Mouse (Mus musculus) thymus, adult 2 months (tissue): ENCODE results near the gene Agfg2. TPM values are rescaled to one million over a fixed set of nuclear protein-coding genes. Genes with fewer than 3 reads are reported as not detected.

ENCODE experiments used
- DNase-seq: peaks from one replicate; pipeline ENCODE4 v3.0.0; 2021
- H3K27ac ChIP-seq: fragments of 200-500 bp; 2 replicates; pipeline ENCODE4 v1.5.1; 2012; ENCODE audit warnings: low read length, control low read depth; ENCODE audit not compliant: control insufficient read depth, insufficient read depth
- H3K27me3 ChIP-seq: fragments of 200-500 bp; 2 replicates; pipeline ENCODE4 v1.6.1; 2012; ENCODE audit warnings: mild to moderate bottlenecking, low read length, moderate library complexity, mixed read lengths; ENCODE audit not compliant: control insufficient read depth, insufficient read depth
- H3K36me3 ChIP-seq: fragments of 200-500 bp; 2 replicates; pipeline ENCODE4 v1.6.1; 2012; ENCODE audit warnings: mild to moderate bottlenecking, low read length, moderate library complexity; ENCODE audit not compliant: control insufficient read depth, insufficient read depth
- H3K4me1 ChIP-seq: fragments of 200-500 bp; replicated peaks from 2 replicates; pipeline ENCODE4 v1.6.1; 2012; ENCODE audit warnings: low read length; ENCODE audit not compliant: control insufficient read depth, insufficient read depth
- H3K4me3 ChIP-seq: fragments of 200-500 bp; 2 replicates; pipeline ENCODE4 v1.5.1; 2012; ENCODE audit warnings: mild to moderate bottlenecking, low read length, control low read depth, moderate library complexity; ENCODE audit not compliant: control insufficient read depth, insufficient read depth
- CTCF ChIP-seq: fragments of 200-500 bp; IDR thresholded peaks from 2 replicates; pipeline ENCODE4 v1.5.1; 2012; ENCODE audit warnings: mild to moderate bottlenecking, control low read depth, low read length, moderate library complexity, borderline replicate concordance; ENCODE audit not compliant: control insufficient read depth, poor library complexity, insufficient read depth; ENCODE audit errors: extremely low read depth
- POLR2A ChIP-seq: fragments of 200-500 bp; IDR thresholded peaks from 2 replicates; pipeline ENCODE4 v1.6.1; 2012; ENCODE audit warnings: mild to moderate bottlenecking, low read length, control low read depth, moderate library complexity; ENCODE audit not compliant: control insufficient read depth, poor library complexity, insufficient read depth; ENCODE audit errors: extremely low read depth
- WGBS: fragments of 180-500 bp; shearing (Covaris S2); methylation state at CpG from one replicate; pipeline ENCODE4 v1.1.7; 2018; 5-methylcytosine and 5-hydroxymethylcytosine counted together
- polyA plus RNA-seq: library from polyadenylated mRNA; depleted of rRNA; stranded (reverse); fragments of >200 nt; gene quantifications from 2 replicates; pipeline ENCODE4 v1.2.3, GENCODE M21; 2012

The Agfg2 gene
- polyA plus RNA-seq, 1 experiment, result 205 TPM

DNA sequence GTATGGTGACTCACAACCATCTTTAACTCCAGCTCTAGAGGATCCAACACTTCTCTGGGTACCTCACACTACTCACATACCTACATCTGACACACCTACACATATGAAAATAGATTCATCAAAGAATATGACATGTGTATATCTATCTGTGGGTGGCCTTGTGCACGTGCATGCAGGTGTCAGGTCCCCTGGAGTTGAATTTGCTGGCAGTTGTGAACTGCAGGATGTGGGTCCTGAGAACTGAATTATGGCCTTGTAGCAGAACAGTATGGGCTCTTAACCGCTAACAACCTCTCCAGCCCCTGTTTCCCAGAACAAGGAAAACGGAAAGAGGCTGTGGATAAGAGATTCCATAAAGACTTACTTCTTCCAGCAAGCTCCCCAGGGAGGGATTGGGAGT, 14.6 kb upstream of the Agfg2 start:
- WGBS, result 17% methylated on average over 3 of the region's 3 CpGs
- H3K27me3 ChIP-seq, result no peaks in the 10 kb centered on the region
- H3K27ac ChIP-seq, result peak overlapping the region; percentile 96
- H3K36me3 ChIP-seq, result no peaks in the 10 kb centered on the region
- peaks cover 47% of the 10 kb centered on the region for H3K4me1 ChIP-seq
- no peak for DNase-seq
- TF ChIP-seq POLR2A (no peak), CTCF (no peak)
- H3K4me3 ChIP-seq, result no peak overlapping the region

DNA sequence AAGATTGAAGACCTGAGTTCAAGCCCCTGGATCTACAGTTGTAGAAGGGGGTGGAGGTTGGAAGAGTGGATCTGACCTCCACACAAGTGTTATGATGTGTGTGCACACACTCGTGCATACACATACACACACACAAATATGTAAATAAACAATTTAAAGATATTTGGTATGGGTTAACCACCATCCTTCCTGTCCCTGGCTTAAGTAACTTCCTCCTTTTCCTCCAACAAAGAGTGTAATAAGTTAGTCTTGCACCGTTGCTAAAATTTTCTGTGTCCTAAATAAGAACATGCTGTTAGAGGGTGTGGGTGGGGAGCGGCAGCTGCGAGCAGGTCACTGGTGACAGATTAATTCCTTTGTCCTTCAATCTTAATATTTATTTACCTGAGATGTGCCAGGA, 11.4 kb upstream of the Agfg2 start:
- peaks cover 46% of the 10 kb centered on the region for H3K4me1 ChIP-seq
- no peak overlapping the region for H3K4me3 ChIP-seq
- no peaks in the 10 kb centered on the region for H3K36me3 ChIP-seq
- H3K27me3 ChIP-seq, result no peaks in the 10 kb centered on the region
- 15% methylated on average over 4 of the region's 4 CpGs for WGBS
- peak overlapping the region; percentile 86 for H3K27ac ChIP-seq
- TF ChIP-seq POLR2A, result no peak
- TF ChIP-seq CTCF, result no peak
- no peak for DNase-seq

DNA sequence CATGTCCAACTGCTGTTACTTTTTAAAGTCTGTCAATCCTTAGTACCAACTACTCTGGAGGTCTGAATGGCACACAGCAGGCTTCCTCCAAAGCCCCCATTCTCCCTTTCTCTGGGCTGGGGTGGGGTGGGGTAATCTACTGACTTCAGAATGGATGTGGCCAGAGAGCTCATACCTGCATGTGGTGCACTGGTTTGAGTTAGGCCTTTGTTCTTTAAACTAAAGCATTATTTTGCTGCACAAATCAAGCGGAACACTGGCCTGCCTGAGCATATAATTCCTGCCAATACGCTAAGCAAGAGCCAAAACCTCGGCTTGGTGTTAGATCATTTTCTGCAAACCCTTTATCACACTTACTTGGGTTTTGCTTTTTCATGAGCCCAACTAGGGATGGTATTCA, 10.3 kb upstream of the Agfg2 start:
- no peaks in the 10 kb centered on the region for H3K27me3 ChIP-seq
- DNase-seq, result no peak
- TF ChIP-seq POLR2A, result no peak
- no peak for TF ChIP-seq CTCF

DNA sequence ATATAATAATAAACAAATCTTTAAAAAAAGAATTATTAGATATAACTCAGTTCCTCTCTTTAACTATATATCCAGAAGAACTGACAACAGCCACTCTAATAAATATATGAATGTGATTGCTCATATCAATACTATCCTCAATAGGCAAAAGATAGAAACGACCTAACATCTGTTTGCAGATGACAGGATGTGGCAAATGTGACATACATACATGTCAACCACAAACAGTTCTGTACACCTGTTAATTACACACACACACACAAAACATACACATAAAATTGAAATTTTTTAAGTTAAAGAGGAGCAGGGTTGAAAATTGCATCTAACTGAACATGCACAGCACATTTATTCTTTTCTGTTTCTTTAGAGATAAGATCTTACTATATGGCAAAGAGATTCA, 7.4 kb upstream of the Agfg2 start:
- no peak for TF ChIP-seq CTCF
- TF ChIP-seq POLR2A, result no peak
- no peak for DNase-seq
- Histone ChIP-seq H3K27me3 (no peaks in the 10 kb centered on the region), H3K36me3 (no peaks in the 10 kb centered on the region), H3K27ac (no peak overlapping the region), H3K4me1 (peaks cover 42% of the 10 kb centered on the region), H3K4me3 (no peak overlapping the region)
- 9% methylated on average over 1 of the region's 1 CpGs for WGBS

More for the DNA sequence above, 10.3 kb upstream of the Agfg2 start:
- H3K27ac ChIP-seq, result no peak overlapping the region
- 92% methylated on average over 3 of the region's 3 CpGs for WGBS
- H3K4me1 ChIP-seq, result peaks cover 45% of the 10 kb centered on the region
- H3K36me3 ChIP-seq, result no peaks in the 10 kb centered on the region
- H3K4me3 ChIP-seq, result no peak overlapping the region

DNA sequence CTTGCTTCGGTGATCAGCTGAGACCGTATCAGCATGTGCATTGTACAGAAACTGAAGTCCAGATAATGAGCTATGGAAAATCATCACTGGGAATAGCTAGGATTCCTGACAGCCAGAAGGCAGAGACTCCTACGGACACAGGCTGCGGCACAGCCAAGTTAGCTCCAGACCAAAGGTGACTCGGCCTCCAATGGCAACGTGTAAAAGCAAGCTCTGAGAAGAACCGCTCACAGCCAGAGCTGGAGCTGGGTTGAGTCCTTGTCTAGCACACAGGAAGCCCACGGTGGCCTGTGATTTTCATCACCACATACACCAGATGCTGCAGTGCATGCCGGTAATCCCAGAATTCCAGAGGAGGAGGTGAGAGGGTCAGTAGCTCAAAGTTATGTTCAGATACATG, 6.0 kb upstream of the Agfg2 start:
- Histone ChIP-seq H3K36me3 (no peaks in the 10 kb centered on the region), H3K27ac (peak overlapping the region; percentile 98), H3K4me1 (peaks cover 43% of the 10 kb centered on the region), H3K4me3 (peak overlapping the region; percentile 7), H3K27me3 (no peaks in the 10 kb centered on the region)
- no peak for DNase-seq
- no peak for TF ChIP-seq POLR2A
- whole genome bisulfite sequencing, result 68% methylated on average over 9 of the region's 9 CpGs

DNA sequence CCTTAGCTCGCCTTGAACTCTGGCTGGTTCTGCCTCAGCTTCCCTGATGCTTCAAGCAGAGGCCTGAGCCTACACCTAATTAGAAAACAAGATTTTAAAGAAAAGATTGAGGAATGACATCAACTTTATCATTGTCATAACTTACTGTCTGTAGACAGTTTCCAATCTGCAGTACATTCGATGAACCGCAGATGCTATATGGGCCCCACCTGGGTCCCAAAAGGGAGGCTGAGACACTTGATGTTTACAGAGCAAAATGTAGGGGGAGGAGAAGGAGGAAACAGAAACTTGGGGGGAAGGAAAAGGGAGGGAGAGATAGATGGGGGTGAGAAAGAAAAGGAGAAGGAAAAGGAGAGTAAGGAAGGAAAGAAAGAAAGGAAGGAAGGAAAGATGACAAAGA, 5.4 kb upstream of the Agfg2 start:
- TF ChIP-seq CTCF, result no peak
- no peak for TF ChIP-seq POLR2A
- Histone ChIP-seq H3K4me1 (peaks cover 44% of the 10 kb centered on the region), H3K27ac (peak overlapping the region; percentile 98), H3K4me3 (no peak overlapping the region; the same call in 1 of the 2 replicates), H3K27me3 (no peaks in the 10 kb centered on the region), H3K36me3 (no peaks in the 10 kb centered on the region)
- DNase-seq, result peak; percentile 41
- WGBS, result 46% methylated on average over 3 of the region's 3 CpGs

DNA sequence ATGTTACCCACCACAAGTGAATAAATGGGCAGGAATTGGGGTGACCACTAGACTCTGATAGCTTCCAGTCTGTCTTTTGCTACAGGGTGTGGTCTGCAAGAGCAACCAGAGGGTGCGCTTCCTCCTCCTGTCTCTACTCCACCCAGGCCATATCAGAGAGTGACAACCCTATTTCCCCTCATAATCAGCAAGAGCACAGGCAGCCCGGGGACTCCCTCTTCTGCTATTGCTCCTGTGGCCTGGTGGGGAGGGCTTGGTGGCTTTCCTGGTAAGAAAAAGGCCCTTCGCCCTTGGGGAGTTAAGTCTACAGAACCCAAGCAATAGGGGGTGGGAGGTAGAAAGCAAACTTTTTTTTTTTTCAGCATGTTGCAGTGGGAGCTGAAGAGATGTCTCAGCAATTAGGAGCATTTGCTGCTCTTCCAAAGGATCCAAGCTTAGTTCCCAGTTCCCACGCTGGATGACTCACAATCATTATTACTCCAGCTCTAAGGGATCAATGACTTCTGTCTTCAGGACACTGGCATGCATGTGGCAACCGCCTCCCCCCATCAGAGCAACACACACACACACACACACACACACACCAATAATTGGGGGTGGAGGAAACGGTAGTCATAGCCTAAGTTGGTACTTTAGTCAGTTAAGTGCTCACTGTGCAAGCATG, 1.7 kb upstream of the Agfg2 start:
- WGBS, result 57% methylated on average over 6 of the region's 6 CpGs
- Histone ChIP-seq H3K4me3 (no peak overlapping the region), H3K27me3 (no peaks in the 10 kb centered on the region), H3K4me1 (peaks cover 49% of the 10 kb centered on the region), H3K27ac (peak overlapping the region; percentile 70), H3K36me3 (peaks cover 7% of the 10 kb centered on the region; the same call in 1 of the 2 replicates)
- TF ChIP-seq CTCF, result no peak
- TF ChIP-seq POLR2A, result no peak
- DNase-seq, result peak; percentile 48
